Mouse (Mus musculus) monocyte, adult 2 months (primary cell): ENCODE data around the gene Ccdc141.
A peak's percentile ranks its signal among the peaks of the same experiment; 100 is the strongest.

Source experiments
- DNase-seq, 2 experiments: peaks; one replicate each; pipeline ENCODE4 v3.0.0; 2022; ENCODE audit warnings: low spot score in 2 of 2, low read depth in 1 of 2

Ccdc141 gene

GRCm38 (mm10) chr2:77174313-77174712, 3.9 kb upstream of the Ccdc141 start:
- DNase-seq, result no peak

DNA sequence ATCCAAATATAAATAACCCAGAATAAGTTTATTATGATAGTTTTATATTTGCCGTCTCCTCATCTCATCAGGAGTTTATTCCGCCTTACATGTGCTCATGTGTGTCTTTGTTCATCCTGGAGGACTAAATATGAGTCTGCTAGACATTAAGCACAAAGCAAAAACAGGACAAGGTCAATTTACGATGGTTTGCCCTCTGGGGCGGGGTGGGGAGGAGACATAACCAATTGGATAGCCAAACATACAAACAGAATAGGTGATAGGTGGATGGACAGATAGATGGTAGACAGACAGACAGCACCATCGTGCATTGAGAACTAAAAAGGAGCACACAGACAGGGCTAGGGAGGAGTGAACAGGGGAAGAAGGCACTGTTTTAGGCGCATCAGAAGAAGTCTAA, 3.4 kb upstream of the Ccdc141 start:
- no peak for DNase-seq

DNA sequence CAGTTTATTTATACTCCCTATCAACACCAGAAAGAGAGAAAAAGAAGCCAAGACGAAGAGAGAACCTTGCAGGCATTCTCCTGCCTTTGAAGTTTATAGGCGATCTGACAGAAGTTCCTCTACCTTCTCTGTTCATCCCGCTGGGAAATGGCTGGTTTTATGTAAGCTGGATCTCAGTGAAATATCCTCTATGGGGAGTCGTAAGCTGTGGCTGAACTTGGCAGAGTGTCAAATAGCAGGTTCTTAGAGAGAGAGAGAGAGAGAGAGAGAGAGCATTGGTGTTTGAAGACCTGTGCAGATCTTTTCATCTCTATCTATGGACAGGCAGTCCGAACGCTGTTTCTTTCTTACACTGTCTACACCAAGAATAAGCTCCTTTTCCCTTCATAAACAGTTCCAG, 2.9 kb upstream of the Ccdc141 start:
- DNase-seq, result no peak

DNA sequence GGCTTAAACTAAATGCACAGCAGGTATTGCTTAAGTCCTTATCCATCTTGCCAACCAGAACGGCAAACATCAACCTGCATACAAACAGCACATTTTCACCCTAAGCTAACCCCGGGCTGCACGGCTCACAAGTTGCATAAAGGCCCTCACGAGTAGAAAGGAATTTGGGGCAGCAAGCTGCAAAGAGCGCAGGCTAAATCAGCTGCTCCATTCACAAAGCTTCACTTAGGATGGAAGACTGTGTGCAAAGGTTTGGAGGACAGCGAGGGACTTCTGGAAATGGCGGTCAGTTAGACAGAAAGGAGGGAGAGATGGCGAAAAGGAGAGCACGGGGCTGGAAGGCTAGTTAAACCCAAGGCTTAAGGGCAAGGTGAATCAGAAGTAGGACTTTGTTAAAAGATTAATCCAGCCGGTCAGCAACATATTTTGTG, 1.8 kb upstream of the Ccdc141 start:
- no peak for DNase-seq

- no peak for DNase-seq
These were observed 1.2 kb upstream of the Ccdc141 start for GRCm38 (mm10) chr2:77171444-77172240.

DNA sequence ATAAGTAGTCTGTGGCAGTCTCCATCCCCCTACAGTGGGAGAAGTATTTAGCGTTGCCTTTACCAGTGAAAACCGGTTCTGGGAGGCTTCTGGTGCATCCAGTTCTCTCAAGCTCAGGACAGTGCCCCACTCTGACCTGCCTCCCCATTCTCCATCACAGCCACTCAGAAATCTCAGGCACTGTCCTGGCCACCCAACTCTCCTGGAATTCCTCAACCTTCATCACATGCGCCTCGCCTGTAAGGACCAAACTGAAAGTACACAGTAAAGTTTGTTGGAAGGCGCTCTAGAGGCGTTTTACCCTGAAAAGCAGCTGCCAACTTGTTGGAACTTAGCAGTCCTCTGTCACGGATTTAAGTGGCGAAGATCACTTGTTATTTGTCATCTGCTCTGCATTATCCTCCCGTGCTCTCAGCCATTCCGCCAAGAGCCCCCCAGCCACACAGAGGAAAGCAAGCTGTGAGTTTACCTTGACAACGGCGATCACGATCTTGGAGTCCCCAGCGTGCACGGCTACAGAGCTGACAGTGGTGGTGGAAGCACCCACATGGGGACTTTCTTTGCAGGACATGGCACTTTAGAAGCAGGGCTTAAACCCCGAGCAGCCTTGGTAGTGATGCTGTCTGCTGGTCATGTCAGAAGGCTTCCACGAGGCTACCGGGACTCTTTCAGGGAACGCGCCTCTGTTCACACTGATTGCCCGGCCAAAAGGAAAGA, 362 bp downstream of the Ccdc141 start:
- peak in 1 of 2 experiments; percentile 2 for DNase-seq

- DNase-seq, result no peak
These were observed 1.2 kb downstream of the Ccdc141 start for GRCm38 (mm10) chr2:77169218-77169617.

- DNase-seq, result no peak
These were observed 1.7 kb downstream of the Ccdc141 start for GRCm38 (mm10) chr2:77168781-77169180.

- DNase-seq, result no peak
These were observed 2.3 kb downstream of the Ccdc141 start for GRCm38 (mm10) chr2:77168081-77168685.

GRCm38 (mm10) chr2:77166366-77166765, 4.1 kb downstream of the Ccdc141 start:
- DNase-seq, result no peak

DNA sequence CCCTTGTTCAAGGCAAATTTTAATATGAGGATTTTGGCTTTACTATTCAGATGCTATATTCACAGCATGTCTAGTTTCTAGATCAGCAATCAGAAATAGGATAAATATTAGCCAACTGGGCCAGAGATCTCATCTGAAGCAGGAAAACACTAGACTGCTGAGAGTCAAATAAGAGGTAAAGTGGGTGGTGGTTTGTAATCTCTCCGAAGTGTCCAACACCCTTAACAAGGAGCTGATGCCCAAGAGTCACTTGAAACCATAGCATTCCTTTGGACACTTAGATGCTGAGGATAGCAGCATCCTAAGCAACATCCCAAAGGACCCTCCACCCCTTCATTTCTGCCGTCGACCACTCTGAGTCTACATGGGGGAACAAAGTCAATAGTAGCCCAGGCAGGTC, 5.8 kb downstream of the Ccdc141 start:
- DNase-seq, result no peak

GRCm38 (mm10) chr2:77163381-77163780, 7.1 kb downstream of the Ccdc141 start:
- DNase-seq, result no peak

DNA sequence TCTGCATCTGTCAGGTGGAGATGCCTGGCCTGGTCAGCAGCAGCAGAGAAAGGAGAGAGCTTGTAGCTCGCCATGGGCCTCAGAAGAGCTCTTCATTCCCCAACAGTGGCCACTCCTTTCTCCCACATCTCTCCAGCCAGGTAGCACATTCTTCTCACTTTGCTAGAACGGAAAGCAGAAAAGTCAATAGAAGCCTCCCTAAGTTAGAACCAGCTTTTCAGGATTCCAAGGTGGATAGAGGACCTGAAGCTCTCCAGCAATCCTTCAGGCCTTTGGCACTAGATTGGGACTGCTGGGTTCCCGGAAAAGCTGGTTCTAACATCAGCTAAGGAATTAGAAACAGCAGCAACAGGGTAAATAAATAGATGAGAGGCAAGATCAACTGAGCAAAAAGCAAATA, 8.3 kb downstream of the Ccdc141 start:
- DNase-seq, result no peak

DNA sequence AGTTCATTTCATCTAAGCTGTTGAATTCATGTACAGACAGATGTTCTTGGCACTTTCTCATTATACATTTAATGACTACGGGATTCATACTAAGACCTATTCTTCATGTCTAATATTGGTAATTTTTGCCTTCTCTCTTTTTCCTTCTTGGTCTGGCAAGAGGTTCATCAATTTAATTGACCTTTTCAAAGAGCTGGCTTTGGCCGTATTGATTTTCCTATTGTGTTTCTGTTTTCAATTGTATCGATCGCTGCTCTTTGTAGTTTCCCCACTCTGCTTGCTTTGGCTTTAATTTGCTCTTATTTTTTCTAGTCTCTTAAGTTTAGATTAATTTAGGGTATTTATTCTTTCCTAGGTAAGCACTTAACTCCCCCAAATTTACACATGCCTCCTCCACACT, 12.9 kb downstream of the Ccdc141 start:
- DNase-seq, result no peak

- DNase-seq, result no peak
These were observed 16.4 kb downstream of the Ccdc141 start for GRCm38 (mm10) chr2:77154080-77154479.

- DNase-seq, result no peak
These were observed 19.2 kb downstream of the Ccdc141 start for GRCm38 (mm10) chr2:77151255-77151654.

- no peak for DNase-seq
These were observed 20.9 kb downstream of the Ccdc141 start for GRCm38 (mm10) chr2:77149576-77149975.

- DNase-seq, result no peak
These were observed 22.2 kb downstream of the Ccdc141 start for GRCm38 (mm10) chr2:77148215-77148614.

- no peak for DNase-seq
These were observed 23.5 kb downstream of the Ccdc141 start for GRCm38 (mm10) chr2:77146968-77147367.

DNA sequence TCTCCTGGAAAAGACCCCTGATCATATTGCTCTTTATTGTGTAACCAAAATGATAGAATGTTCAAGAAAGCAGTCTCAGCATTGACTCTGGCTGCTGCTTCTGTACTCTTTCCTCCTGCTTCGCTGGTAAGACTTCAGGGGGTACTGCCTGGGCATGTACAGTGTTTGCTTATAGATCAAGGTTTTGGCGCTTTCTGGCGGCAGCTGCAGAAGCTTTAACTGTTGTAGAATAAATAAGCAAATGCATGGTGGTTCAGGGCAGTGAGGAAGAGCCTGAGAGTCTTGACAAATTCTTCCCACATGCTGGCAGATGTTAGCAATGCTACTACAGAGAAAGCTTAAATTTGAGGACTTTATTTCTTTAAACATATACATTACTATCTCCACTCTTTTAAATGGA, 24.1 kb downstream of the Ccdc141 start:
- DNase-seq, result no peak

DNA sequence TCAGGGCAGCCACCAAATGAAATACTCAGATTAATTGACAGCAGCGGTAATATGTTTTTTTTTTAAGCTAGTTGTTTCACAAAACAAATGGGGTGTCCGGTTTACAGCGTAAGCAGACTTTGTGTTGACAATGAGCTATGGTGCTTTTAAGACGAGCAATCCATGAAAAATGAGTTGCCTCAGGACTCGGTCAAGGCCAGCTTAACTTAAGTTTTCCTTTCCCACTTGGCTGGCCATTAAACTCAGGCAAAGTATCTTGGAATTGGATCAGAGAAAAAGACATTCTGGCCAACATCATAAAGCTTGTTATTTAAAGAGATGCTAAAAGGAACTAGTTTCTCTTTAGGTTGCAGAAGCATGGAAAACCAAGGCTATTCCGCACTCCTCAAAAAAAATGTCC, 26.9 kb downstream of the Ccdc141 start:
- DNase-seq, result no peak

DNA sequence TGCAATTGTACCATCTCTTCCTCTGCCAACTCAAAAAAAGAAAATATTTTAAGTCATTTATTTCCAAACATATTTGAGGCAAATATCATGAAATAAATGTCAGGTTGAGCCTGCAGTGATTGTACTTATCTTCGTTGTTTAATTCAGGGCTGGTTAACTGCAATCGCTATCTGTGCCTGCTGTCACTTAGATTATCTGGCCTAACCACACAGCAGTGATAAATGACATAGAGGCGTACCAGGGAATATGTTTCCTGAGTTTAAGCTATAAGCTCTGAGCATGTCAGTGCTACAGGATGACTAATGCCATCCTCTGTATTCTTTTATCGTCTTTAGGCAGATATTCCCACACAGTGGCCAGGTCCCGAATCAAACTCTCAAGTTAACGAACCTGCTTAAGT, 31.6 kb downstream of the Ccdc141 start:
- DNase-seq, result no peak
